Mouse (Mus musculus) megakaryocyte, embryonic 14.5 days (primary cell): Measurements from ENCODE around the gene Hist1h4a.

Experiments used
- FLI1 ChIP-seq: IDR thresholded peaks from 2 replicates; pipeline ENCODE4 v1.6.1; 2012; ENCODE audit warnings: low read length, inconsistent platforms, mixed read lengths
- GATA1 ChIP-seq: IDR thresholded peaks from 3 replicates; pipeline ENCODE4 v1.6.1; 2012; ENCODE audit warnings: mixed read lengths, low read length, inconsistent platforms, borderline replicate concordance

GRCm38 (mm10) chr13:23766772-23767171 lies 5.7 kb upstream of the Hist1h4a start:
- TF ChIP-seq GATA1 (no peak), FLI1 (no peak)
